Mouse (Mus musculus): ENCODE results near the gene Atp10a. TPM values are rescaled to one million over a fixed set of nuclear protein-coding genes. Genes with fewer than 3 reads are reported as not detected.
"Not testable (repeated sequence)": the region's sequence is repeated elsewhere in the genome, so short reads cannot be mapped to it uniquely, and the experiment has no call there.

Atp10a gene
- total RNA-seq, 2 experiments from 2014 or later = 4.8 to 6.1 TPM

- DNase-seq = peak; percentile 14
Measured at GRCm38 (mm10) chr7:58788424-58789261, 132.7 kb downstream of the Atp10a start.

- DNase-seq = peak; percentile 26
Measured at GRCm38 (mm10) chr7:58797281-58797680, 141.3 kb downstream of the Atp10a start.

GRCm38 (mm10) chr7:58800916-58801315 is 144.9 kb downstream of the Atp10a start:
- DNase-seq = no peak

GRCm38 (mm10) chr7:58801791-58802190 is 145.8 kb downstream of the Atp10a start:
- DNase-seq = no peak

- no peak for DNase-seq
Measured at GRCm38 (mm10) chr7:58822147-58822681, 166.2 kb downstream of the Atp10a start.

GRCm38 (mm10) chr7:58824686-58825085 is 168.7 kb downstream of the Atp10a start:
- DNase-seq = no peak

GRCm38 (mm10) chr7:58829111-58829510 is 173.1 kb downstream of the Atp10a start:
- DNase-seq = no peak

GRCm38 (mm10) chr7:58836855-58837606 is 181.1 kb downstream of the Atp10a start:
- not testable (repeated sequence) for DNase-seq

GRCm38 (mm10) chr7:58840367-58840766 is 184.4 kb downstream of the Atp10a start:
- no peak for DNase-seq

GRCm38 (mm10) chr7:58841066-58841465 is 185.1 kb downstream of the Atp10a start:
- no peak for DNase-seq

- DNase-seq = no peak
Measured at GRCm38 (mm10) chr7:58842818-58843217, 186.9 kb downstream of the Atp10a start.

- peak; percentile 61 for DNase-seq
Measured at GRCm38 (mm10) chr7:58843767-58844445, 187.9 kb downstream of the Atp10a start.

- DNase-seq = no peak
Measured at GRCm38 (mm10) chr7:58844449-58844848, 188.5 kb downstream of the Atp10a start.

GRCm38 (mm10) chr7:58858921-58859320 is 203.0 kb downstream of the Atp10a start:
- no peak for DNase-seq

- no peak for DNase-seq
Measured at GRCm38 (mm10) chr7:58863174-58863573, 207.2 kb downstream of the Atp10a start.

- no peak for DNase-seq
Measured at GRCm38 (mm10) chr7:58866865-58867614, 211.1 kb downstream of the Atp10a start.

- DNase-seq = no peak
Measured at GRCm38 (mm10) chr7:58870661-58871060, 214.7 kb downstream of the Atp10a start.

- no peak for DNase-seq
Measured at GRCm38 (mm10) chr7:58873676-58874075, 217.7 kb downstream of the Atp10a start.

Measured in gastrocnemius, postnatal 10 days (tissue).